Mouse (Mus musculus): ENCODE measurements at regions not wholly inside any gene's neighbourhood (a gene's known extent, or its start where the extent isn't known, plus 50 kb on each side); places are given as distances from the start of the nearest gene placed in this dataset.
A peak's percentile ranks its signal among the peaks of the same experiment; 100 is the strongest.

- ATAC-seq (ENCODE audit: low FRiP score) (0 out of 2 replicates have a peak, but pooled peaks have one; percentile 40), DNase-seq (ENCODE audit: low spot score, missing footprints) (no peak)
- Histone ChIP-seq H3K36me3 (ENCODE audit: control insufficient read depth, insufficient read depth, low read length) (no peaks in the 10 kb centered on the region), H3K9me3 (ENCODE audit: control insufficient read depth, low read length) (no peaks in the 10 kb centered on the region), H3K4me3 (ENCODE audit: low read depth, low read length) (no peak overlapping the region), H3K9ac (ENCODE audit: low read length) (no peak overlapping the region), H3K4me1 (ENCODE audit: control insufficient read depth, insufficient read depth, low read length) (no peaks in the 10 kb centered on the region), H3K27ac (ENCODE audit: low read depth, low read length) (no peak overlapping the region), H3K27me3 (ENCODE audit: control insufficient read depth, insufficient read depth, low read length) (no peaks in the 10 kb centered on the region), H3K4me2 (no peak overlapping the region)
- WGBS, result 13% methylated on average over 2 of the region's 2 CpGs
Observed at GRCm38 (mm10) chr14:92958138-92958537, 932.3 kb downstream of the Pcdh9 start.

GRCm38 (mm10) chr14:92955485-92955884 lies 935.0 kb downstream of the Pcdh9 start:
- H3K27me3 ChIP-seq (ENCODE audit: control insufficient read depth, insufficient read depth, low read length), result no peaks in the 10 kb centered on the region
- no peak overlapping the region for H3K4me2 ChIP-seq
- H3K4me1 ChIP-seq (ENCODE audit: control insufficient read depth, insufficient read depth, low read length), result no peaks in the 10 kb centered on the region
- no peak overlapping the region for H3K9ac ChIP-seq (ENCODE audit: low read length)
- 92% methylated on average over 3 of the region's 3 CpGs for WGBS
- H3K9me3 ChIP-seq (ENCODE audit: control insufficient read depth, low read length), result no peaks in the 10 kb centered on the region
- H3K36me3 ChIP-seq (ENCODE audit: control insufficient read depth, insufficient read depth, low read length), result no peaks in the 10 kb centered on the region
- no peak for ATAC-seq (ENCODE audit: low FRiP score)
- no peak for DNase-seq (ENCODE audit: low spot score, missing footprints)
- no peak overlapping the region for H3K4me3 ChIP-seq (ENCODE audit: low read depth, low read length)
- H3K27ac ChIP-seq (ENCODE audit: low read depth, low read length), result no peak overlapping the region

- H3K9ac ChIP-seq (ENCODE audit: low read length), result no peak overlapping the region
- H3K9me3 ChIP-seq (ENCODE audit: control insufficient read depth, low read length), result no peaks in the 10 kb centered on the region
- no peak overlapping the region for H3K4me3 ChIP-seq (ENCODE audit: low read depth, low read length)
- no peaks in the 10 kb centered on the region for H3K4me1 ChIP-seq (ENCODE audit: control insufficient read depth, insufficient read depth, low read length)
- no peak overlapping the region for H3K27ac ChIP-seq (ENCODE audit: low read depth, low read length)
- no peak; the same call in 1 of the 2 replicates for ATAC-seq (ENCODE audit: low FRiP score)
- 78% methylated on average over 6 of the region's 6 CpGs for WGBS
- no peaks in the 10 kb centered on the region for H3K36me3 ChIP-seq (ENCODE audit: control insufficient read depth, insufficient read depth, low read length)
- H3K4me2 ChIP-seq, result no peak overlapping the region
- DNase-seq (ENCODE audit: low spot score, missing footprints), result no peak
- no peaks in the 10 kb centered on the region for H3K27me3 ChIP-seq (ENCODE audit: control insufficient read depth, insufficient read depth, low read length)
Observed at GRCm38 (mm10) chr14:92907623-92908045, 982.8 kb downstream of the Pcdh9 start.

GRCm38 (mm10) chr14:92874548-92874947 lies 1015.9 kb downstream of the Pcdh9 start:
- Histone ChIP-seq H3K9ac (ENCODE audit: low read length) (no peak overlapping the region), H3K4me3 (ENCODE audit: low read depth, low read length) (no peak overlapping the region), H3K4me2 (no peak overlapping the region), H3K4me1 (ENCODE audit: control insufficient read depth, insufficient read depth, low read length) (no peaks in the 10 kb centered on the region), H3K36me3 (ENCODE audit: control insufficient read depth, insufficient read depth, low read length) (no peaks in the 10 kb centered on the region), H3K27ac (ENCODE audit: low read depth, low read length) (no peak overlapping the region), H3K27me3 (ENCODE audit: control insufficient read depth, insufficient read depth, low read length) (no peaks in the 10 kb centered on the region), H3K9me3 (ENCODE audit: control insufficient read depth, low read length) (no peaks in the 10 kb centered on the region)
- 82% methylated on average over 7 of the region's 7 CpGs for WGBS
- no peak for DNase-seq (ENCODE audit: low spot score, missing footprints)
- no peak for ATAC-seq (ENCODE audit: low FRiP score)

GRCm38 (mm10) chr14:92866462-92866861 lies 1024.0 kb downstream of the Pcdh9 start:
- WGBS, result 73% methylated on average over 2 of the region's 2 CpGs
- ATAC-seq (ENCODE audit: low FRiP score) (no peak), DNase-seq (ENCODE audit: low spot score, missing footprints) (no peak)
- Histone ChIP-seq H3K27ac (ENCODE audit: low read depth, low read length) (no peak overlapping the region), H3K9me3 (ENCODE audit: control insufficient read depth, low read length) (no peaks in the 10 kb centered on the region), H3K4me2 (no peak overlapping the region), H3K4me1 (ENCODE audit: control insufficient read depth, insufficient read depth, low read length) (no peaks in the 10 kb centered on the region), H3K4me3 (ENCODE audit: low read depth, low read length) (no peak overlapping the region), H3K36me3 (ENCODE audit: control insufficient read depth, insufficient read depth, low read length) (no peaks in the 10 kb centered on the region), H3K9ac (ENCODE audit: low read length) (no peak overlapping the region), H3K27me3 (ENCODE audit: control insufficient read depth, insufficient read depth, low read length) (no peaks in the 10 kb centered on the region)

- 12% methylated on average over 2 of the region's 2 CpGs for WGBS
- no peak overlapping the region for H3K4me3 ChIP-seq (ENCODE audit: low read depth, low read length)
- no peaks in the 10 kb centered on the region for H3K36me3 ChIP-seq (ENCODE audit: control insufficient read depth, insufficient read depth, low read length)
- H3K9me3 ChIP-seq (ENCODE audit: control insufficient read depth, low read length), result no peaks in the 10 kb centered on the region
- no peak for DNase-seq (ENCODE audit: low spot score, missing footprints)
- no peak overlapping the region for H3K9ac ChIP-seq (ENCODE audit: low read length)
- no peak overlapping the region for H3K4me2 ChIP-seq
- no peaks in the 10 kb centered on the region for H3K27me3 ChIP-seq (ENCODE audit: control insufficient read depth, insufficient read depth, low read length)
- no peak overlapping the region for H3K27ac ChIP-seq (ENCODE audit: low read depth, low read length)
- no peaks in the 10 kb centered on the region for H3K4me1 ChIP-seq (ENCODE audit: control insufficient read depth, insufficient read depth, low read length)
- no peak for ATAC-seq (ENCODE audit: low FRiP score)
Observed at GRCm38 (mm10) chr14:92862942-92863341, 1027.5 kb downstream of the Pcdh9 start.

- Histone ChIP-seq H3K9ac (ENCODE audit: low read length) (no peak overlapping the region), H3K4me2 (no peak overlapping the region), H3K36me3 (ENCODE audit: control insufficient read depth, insufficient read depth, low read length) (no peaks in the 10 kb centered on the region), H3K9me3 (ENCODE audit: control insufficient read depth, low read length) (no peaks in the 10 kb centered on the region), H3K4me3 (ENCODE audit: low read depth, low read length) (no peak overlapping the region), H3K27ac (ENCODE audit: low read depth, low read length) (no peak overlapping the region), H3K4me1 (ENCODE audit: control insufficient read depth, insufficient read depth, low read length) (no peaks in the 10 kb centered on the region), H3K27me3 (ENCODE audit: control insufficient read depth, insufficient read depth, low read length) (no peaks in the 10 kb centered on the region)
- DNase-seq (ENCODE audit: low spot score, missing footprints), result no peak
- ATAC-seq (ENCODE audit: low FRiP score), result no peak
- 63% methylated on average over 2 of the region's 2 CpGs for WGBS
Observed at GRCm38 (mm10) chr14:92860723-92861122, 1029.8 kb downstream of the Pcdh9 start.

GRCm38 (mm10) chr14:92833646-92834045 lies 1056.8 kb downstream of the Pcdh9 start:
- DNase-seq (ENCODE audit: low spot score, missing footprints) (no peak), ATAC-seq (ENCODE audit: low FRiP score) (no peak)
- Histone ChIP-seq H3K27me3 (ENCODE audit: control insufficient read depth, insufficient read depth, low read length) (no peaks in the 10 kb centered on the region), H3K27ac (ENCODE audit: low read depth, low read length) (no peak overlapping the region), H3K4me2 (no peak overlapping the region), H3K9me3 (ENCODE audit: control insufficient read depth, low read length) (no peaks in the 10 kb centered on the region), H3K4me1 (ENCODE audit: control insufficient read depth, insufficient read depth, low read length) (no peaks in the 10 kb centered on the region), H3K4me3 (ENCODE audit: low read depth, low read length) (no peak overlapping the region), H3K9ac (ENCODE audit: low read length) (no peak overlapping the region), H3K36me3 (ENCODE audit: control insufficient read depth, insufficient read depth, low read length) (no peaks in the 10 kb centered on the region)
- WGBS, result 93% methylated on average over 3 of the region's 3 CpGs

GRCm38 (mm10) chr14:92829171-92829570 lies 1061.3 kb downstream of the Pcdh9 start:
- no peaks in the 10 kb centered on the region for H3K36me3 ChIP-seq (ENCODE audit: control insufficient read depth, insufficient read depth, low read length)
- H3K9ac ChIP-seq (ENCODE audit: low read length), result no peak overlapping the region
- DNase-seq (ENCODE audit: low spot score, missing footprints), result no peak
- H3K4me3 ChIP-seq (ENCODE audit: low read depth, low read length), result no peak overlapping the region
- ATAC-seq (ENCODE audit: low FRiP score), result no peak
- H3K27me3 ChIP-seq (ENCODE audit: control insufficient read depth, insufficient read depth, low read length), result no peaks in the 10 kb centered on the region
- no peaks in the 10 kb centered on the region for H3K9me3 ChIP-seq (ENCODE audit: control insufficient read depth, low read length)
- H3K4me1 ChIP-seq (ENCODE audit: control insufficient read depth, insufficient read depth, low read length), result no peaks in the 10 kb centered on the region
- 60% methylated on average over 4 of the region's 4 CpGs for WGBS
- H3K4me2 ChIP-seq, result no peak overlapping the region
- no peak overlapping the region for H3K27ac ChIP-seq (ENCODE audit: low read depth, low read length)
